Mouse (Mus musculus) B cell, adult (primary cell): ENCODE measurements around the gene Lcn9. TPM values are rescaled to one million over a fixed set of nuclear protein-coding genes. Genes with fewer than 3 reads are reported as not detected.

Experiments used
- total RNA-seq: library from RNA; stranded (reverse); gene quantifications from 4 replicates; pipeline ENCODE4 v1.2.4, GENCODE M21; 2023; ENCODE audit not compliant: inconsistent age

Gene Lcn9
- total RNA-seq, result not detected in 4 replicates

DNA sequence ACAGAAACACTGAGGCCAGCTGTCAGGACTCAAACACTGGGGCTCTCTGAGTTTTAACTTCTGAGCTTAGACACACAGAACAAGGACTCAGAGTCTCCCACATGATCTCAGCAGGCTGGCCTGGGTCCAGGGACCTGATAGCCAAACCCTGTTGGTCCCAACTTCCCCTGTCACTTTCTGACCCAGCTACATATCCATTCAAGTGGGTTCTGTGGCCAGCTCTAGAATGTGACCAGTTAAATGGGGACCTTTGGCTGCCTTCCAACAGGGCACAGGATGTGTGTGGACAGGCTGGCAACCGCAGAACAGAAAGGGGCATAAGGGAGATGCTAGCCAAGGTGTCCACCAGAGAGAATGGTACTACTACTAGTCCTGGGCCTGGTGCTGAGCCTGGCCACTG is at the start of gene Lcn9:
Lcn9 (plus strand) TSS at position 348 of the 400 bp plus-strand sequence.

DNA sequence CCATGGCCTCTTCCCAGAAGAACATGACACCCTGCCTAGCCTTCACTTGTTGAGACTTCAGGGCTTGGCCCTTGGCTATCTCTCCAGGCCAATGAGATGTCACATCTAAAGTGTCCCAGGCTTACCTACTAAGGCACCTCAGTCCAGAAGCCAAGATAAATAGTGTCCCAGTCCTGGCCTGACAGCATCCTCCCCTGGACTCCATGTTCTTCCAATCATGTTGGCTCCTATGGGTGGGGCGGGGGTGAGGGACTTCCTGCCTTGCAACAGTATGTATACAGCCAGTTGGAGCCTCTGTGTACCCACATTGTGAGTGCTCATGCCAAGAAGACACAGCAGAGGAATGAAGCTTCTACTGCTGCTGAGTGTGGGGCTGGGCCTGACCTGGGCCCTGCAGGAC is 46.2 kb upstream of the Lcn9 start, which contains the start of gene Lcn11:
Lcn11 (plus strand) TSS at position 301 of the 400 bp plus-strand sequence.

DNA sequence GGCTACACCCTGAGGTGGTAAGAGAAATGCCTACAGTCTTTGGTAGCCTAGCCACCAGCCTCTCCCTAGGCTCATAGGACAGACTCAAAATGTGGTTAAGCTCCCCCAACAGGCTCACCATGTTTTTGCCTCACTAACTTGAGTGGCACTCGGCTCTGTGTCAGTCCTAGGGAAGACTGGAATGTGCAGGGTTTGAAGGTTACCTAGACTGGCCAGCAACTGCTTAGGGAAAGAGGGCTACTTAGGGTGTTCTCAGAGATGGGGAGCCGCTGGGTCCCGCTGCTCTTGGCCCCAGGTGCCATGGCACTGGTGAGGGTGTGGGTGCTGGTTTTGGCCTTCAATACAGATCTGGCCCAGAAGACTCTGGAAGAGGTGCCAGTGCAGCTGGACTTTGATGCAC is 41.0 kb upstream of the Lcn9 start, which contains the start of gene Gm13539:
Gm13539 (plus strand) TSS at position 301 of the 400 bp plus-strand sequence.

DNA sequence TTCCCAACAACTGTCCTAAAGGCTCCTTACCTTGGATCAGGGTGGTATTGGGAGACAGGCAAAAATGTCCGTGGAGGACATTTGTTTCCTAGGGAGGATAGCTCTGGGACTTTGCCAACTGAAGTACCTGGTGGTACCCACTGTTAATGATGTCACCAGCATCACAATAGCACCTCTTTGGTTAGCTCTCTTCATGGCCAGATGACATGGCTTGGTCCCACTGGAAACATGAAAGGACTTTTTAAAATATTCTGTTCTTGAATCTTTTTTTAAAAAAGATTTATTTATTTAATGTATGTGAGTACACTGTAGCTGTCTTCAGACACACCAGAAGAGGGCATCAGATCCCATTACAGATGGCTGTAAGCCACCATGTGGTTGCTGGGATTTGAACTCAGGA is 7.2 kb upstream of the Lcn9 start, which contains the start of gene Glt6d1:
Glt6d1 (minus strand) TSS at position 101 of the 400 bp plus-strand sequence.

DNA sequence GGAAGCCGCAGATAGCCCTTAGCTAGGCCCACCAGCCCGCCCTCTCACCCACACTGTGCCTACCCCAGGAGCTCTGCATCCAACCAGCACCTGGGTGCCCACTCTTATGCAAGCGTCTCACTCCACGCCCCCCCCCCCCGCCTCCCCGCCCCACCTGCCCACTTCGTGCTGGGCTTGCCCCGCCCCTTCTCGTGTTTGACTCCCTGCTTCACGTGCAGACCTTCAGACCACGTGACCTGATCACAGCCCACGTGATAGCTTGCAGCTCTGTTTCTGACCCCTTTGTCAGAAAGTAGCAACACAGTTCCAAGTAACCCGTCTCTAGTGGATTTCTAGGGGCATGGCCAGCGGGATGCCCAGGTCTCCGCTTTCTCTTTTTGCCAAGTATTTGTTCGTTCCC is 24.3 kb downstream of the Lcn9 start, which contains the start of gene Sohlh1:
Sohlh1 (minus strand) TSS at position 23 of the 400 bp plus-strand sequence.

DNA sequence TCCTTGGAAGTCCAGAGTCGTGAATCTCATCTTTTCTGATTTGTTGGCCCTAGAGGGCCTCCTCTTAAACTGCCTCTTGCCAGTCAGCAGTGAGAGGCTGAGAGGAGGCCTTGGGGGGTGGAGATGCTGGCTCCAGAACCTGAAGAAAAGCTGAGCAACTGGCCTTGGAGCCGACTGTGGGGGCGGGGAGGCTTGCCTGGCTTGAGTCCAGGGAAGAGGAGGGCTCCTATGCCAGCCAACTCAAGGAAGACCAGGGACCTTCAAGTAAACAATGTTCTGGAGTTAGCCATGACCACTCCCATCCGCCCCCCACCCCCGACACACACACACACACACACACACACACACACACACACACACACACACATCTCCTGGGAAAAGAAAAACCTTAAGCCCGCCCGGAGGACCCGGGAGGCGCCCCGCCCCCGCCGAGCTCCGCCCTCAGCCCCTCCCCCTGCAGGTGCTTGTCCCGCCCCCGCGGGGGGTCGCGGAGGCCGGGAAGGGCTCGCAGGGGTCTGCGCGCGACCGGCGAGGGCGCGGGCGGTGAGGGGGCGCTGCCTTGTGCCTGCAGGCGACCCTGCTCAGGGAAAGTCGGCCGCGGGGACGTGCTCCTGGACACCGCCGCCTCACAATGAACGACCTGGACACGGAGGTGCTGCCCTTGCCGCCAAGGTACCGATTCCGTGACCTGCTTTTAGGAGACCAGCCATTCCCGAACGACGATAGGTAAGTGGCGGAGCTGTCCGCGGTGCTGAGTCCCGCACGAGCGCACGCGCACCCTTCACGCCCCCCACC is 40.6 kb downstream of the Lcn9 start, which contains the start of gene Kcnt1:
Kcnt1 (plus strand) TSS at position 398 of the 795 bp plus-strand sequence.

Other genes starting within 250 kb of the Lcn9 start
- 1.8 to 3.7 TPM (median 2.4 TPM) in 4 replicates for gene Mamdc4, start 248.3 kb upstream of the Lcn9 start, total RNA-seq
- 15.5 to 23.8 TPM (median 21.3 TPM) in 4 replicates for gene Phpt1, start 247.9 kb upstream of the Lcn9 start, total RNA-seq
- gene Ajm1, start 241.4 kb upstream of the Lcn9 start, total RNA-seq, result 0.15 to 0.42 TPM (median 0.19 TPM) in 4 replicates
- gene Rabl6, start 214.6 kb upstream of the Lcn9 start, total RNA-seq, result 84.7 to 117 TPM (median 104 TPM) in 4 replicates
- gene Ccdc183, start 205.5 kb upstream of the Lcn9 start, total RNA-seq, result not detected in 4 replicates
- gene Tmem141, start 201.1 kb upstream of the Lcn9 start, total RNA-seq, result 0.99 to 2.1 TPM (median 1.3 TPM) in 3 of 4 replicates, not detected in the other
- gene Fcna, start 195.1 kb upstream of the Lcn9 start, total RNA-seq, result 4.0 to 8.2 TPM (median 6.6 TPM) in 4 replicates
- not detected in 4 replicates for gene Lcn8, start 170.0 kb upstream of the Lcn9 start, total RNA-seq
- not detected in 4 replicates for gene Lcn5, start 165.2 kb upstream of the Lcn9 start, total RNA-seq
- gene Lcn6, start 146.4 kb upstream of the Lcn9 start, total RNA-seq, result not detected in 4 replicates
- not detected in 4 replicates for gene Lcn10, start 140.4 kb upstream of the Lcn9 start, total RNA-seq
- gene Obp2a, start 123.1 kb upstream of the Lcn9 start, total RNA-seq, result not detected in 4 replicates
- gene Bmyc, start 116.4 kb upstream of the Lcn9 start, total RNA-seq, result 28.3 to 34.8 TPM (median 29.7 TPM) in 4 replicates
- gene Obp2b, start 86.1 kb upstream of the Lcn9 start, total RNA-seq, result not detected in 4 replicates
- not detected in 4 replicates for gene Lcn3, start 57.6 kb upstream of the Lcn9 start, total RNA-seq
- gene Lcn11, start 46.1 kb upstream of the Lcn9 start, total RNA-seq, result not detected in 4 replicates
- gene Gm13539, start 40.9 kb upstream of the Lcn9 start, total RNA-seq, result not detected in 4 replicates
- gene Glt6d1, start 7.3 kb upstream of the Lcn9 start, total RNA-seq, result not detected in 4 replicates
- not detected in 4 replicates for gene Sohlh1, start 24.1 kb downstream of the Lcn9 start, total RNA-seq
- not detected in 4 replicates for gene Kcnt1, start 40.6 kb downstream of the Lcn9 start, total RNA-seq
- 33.8 to 58.3 TPM (median 44.4 TPM) in 4 replicates for gene Camsap1, start 160.1 kb downstream of the Lcn9 start, total RNA-seq
- gene Ubac1, start 198.6 kb downstream of the Lcn9 start, total RNA-seq, result 30.1 to 38.0 TPM (median 33.7 TPM) in 4 replicates